Mouse (Mus musculus) liver, embryonic 14.5 days (tissue): ENCODE results near the gene Gja5.

Source experiments
- CTCF ChIP-seq: IDR thresholded peaks from 2 replicates; pipeline ENCODE4 v1.5.1; 2016; ENCODE audit warnings: antibody characterized with exemption, low read depth, control low read depth
- EP300 ChIP-seq: IDR thresholded peaks from 2 replicates; pipeline ENCODE4 v1.6.1; 2016; ENCODE audit warnings: antibody characterized with exemption, low read depth

- no peak for TF ChIP-seq CTCF
- no peak for TF ChIP-seq EP300
Observed at GRCm38 (mm10) chr3:97064046-97064445, 159.6 kb downstream of the Gja5 start.
